Mouse (Mus musculus) adrenal gland, postnatal 14 days (tissue): ENCODE results near the gene Csf3. TPM values are rescaled to one million over a fixed set of nuclear protein-coding genes. Genes with fewer than 3 reads are reported as not detected.

Experiments used
- DNase-seq: peaks from one replicate; pipeline ENCODE4 v3.0.0; 2021; ENCODE audit warnings: mixed read lengths
- total RNA-seq: library from RNA; stranded (reverse); gene quantifications from 2 replicates; pipeline ENCODE4 v1.2.3, GENCODE M21; 2021

The Csf3 gene
- total RNA-seq, 1 experiment from 2014 or later, result not detected

DNA sequence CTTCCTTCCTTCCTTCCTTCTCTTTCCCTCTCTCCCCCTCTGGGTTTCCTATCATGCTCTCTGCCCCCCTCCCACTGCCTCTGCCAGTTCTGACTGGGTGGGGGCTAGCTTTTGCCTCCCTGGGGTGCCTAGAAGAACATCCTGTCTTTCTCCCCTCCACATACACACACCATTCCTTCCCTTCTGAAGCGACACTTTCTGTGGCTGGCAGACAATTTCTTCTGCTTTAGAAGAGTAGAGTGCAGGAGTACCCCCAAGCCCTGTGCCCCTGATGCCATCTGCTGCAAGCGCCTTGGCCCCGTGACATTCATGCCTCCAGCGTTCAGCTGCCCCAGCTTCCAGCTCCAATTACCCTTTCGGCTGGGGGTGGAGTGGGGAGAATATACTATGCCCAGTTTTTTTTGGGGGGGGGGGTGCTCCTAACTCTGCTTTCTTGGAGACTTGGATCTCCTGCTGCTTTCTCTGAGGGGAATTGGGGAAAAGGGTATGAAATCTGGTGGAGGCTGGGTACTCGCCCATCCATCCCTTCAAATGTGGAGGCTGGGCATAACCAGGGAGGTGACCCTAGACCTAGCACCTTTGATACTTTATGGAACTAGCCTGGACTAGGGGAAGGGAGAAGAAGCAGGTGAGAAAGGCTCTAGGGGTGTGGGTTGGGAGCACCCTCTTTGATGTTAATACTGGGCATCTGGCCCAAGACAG is 46.9 kb downstream of the Csf3 start:
- no peak for DNase-seq

DNA sequence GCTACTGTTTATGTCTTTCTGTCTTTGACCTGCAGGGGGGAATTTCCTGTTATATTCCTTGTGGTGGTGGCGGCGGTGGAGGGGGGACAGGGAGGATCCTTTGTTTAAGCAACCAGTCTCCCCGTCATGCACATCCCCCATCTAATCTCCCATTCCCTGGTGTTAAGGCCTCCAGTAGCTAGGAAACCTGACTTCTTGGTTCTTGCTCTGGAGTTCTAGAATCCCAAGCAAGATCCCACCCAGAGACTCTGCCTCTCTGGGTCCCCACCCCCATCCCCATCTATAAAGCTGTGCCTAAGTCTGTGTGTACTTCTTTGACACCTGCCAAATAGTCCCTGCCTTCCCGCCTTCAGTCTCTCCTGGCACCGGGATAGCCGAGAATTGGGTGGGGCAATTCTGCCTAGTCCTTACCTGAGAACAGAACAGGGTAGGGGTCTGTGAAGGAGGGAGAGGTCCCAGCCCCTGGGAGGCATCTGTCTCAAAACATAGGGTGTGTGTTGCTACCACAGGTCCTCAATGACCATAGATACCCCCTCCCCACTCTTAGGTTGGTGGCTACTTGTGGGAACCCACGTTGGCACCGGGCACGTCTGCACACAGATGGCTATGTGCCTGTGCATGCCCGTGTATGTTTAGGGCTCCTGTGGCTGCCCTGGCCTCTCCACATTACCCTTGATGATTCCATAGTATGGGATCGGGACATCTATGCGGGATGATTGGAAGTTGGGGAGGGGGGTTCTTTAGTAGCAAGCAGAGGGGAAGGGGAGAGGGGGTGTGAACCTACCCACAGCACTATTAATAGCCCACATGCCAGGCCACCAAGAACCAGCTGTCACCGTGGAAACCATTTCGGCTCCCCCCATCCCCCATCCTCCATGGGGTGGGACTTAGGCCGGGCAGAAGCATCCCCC is 47.7 kb downstream of the Csf3 start:
- DNase-seq, result peak; percentile 60

GRCm38 (mm10) chr11:98749716-98750115 is 48.7 kb downstream of the Csf3 start:
- no peak for DNase-seq

- peak; percentile 88 for DNase-seq
These were observed 49.5 kb downstream of the Csf3 start for GRCm38 (mm10) chr11:98750351-98751201.

GRCm38 (mm10) chr11:98751221-98751782 is 50.2 kb downstream of the Csf3 start:
- peak; percentile 74 for DNase-seq

DNA sequence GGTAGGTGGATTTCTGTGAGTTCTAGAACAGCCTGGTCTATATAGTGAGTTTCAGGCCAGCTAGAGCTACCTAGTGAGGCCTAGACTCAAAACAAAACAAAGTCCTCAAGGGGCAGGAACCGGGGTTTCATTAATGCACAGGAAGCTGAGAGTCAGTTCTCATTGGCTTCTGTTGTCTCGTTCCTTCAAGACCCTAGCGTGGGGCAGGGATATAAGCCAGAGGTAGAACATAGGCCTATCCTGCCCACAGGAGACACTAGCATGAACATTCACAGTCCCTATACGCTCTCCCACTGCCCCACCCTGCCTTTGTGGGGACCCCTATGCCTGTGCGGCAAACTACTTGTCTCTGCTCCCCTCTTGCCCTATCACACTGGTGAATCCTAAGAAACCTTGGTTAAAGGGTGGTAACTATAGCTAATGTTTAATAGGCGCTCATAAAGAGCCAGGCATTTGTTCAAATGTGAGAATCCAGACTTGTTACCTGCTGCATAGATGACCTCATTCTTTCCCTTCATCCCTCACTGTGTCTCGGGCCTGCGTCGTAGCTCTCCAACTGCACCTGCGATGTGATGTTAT is 51.6 kb downstream of the Csf3 start:
- DNase-seq, result no peak

Other genes with a start within 250 kb of the Csf3 start
- gene Ikzf3, start 155.2 kb upstream of the Csf3 start, total RNA-seq, result 3.3 and 14.3 TPM in 2 replicates
- not detected in 2 replicates for gene Zpbp2, start 150.2 kb upstream of the Csf3 start, total RNA-seq
- gene Ormdl3, start 113.9 kb upstream of the Csf3 start, total RNA-seq, result 141 and 150 TPM in 2 replicates
- gene Lrrc3c, start 103.0 kb upstream of the Csf3 start, total RNA-seq, result not detected in 2 replicates
- 15.0 and 17.2 TPM in 2 replicates for gene Gm12355, start 75.6 kb upstream of the Csf3 start, total RNA-seq
- 25.4 and 31.6 TPM in 2 replicates for gene Gsdma3, start 74.9 kb upstream of the Csf3 start, total RNA-seq
- 1.0 and 2.0 TPM in 2 replicates for gene Gsdma2, start 54.5 kb upstream of the Csf3 start, total RNA-seq
- gene Gsdma, start 36.9 kb upstream of the Csf3 start, total RNA-seq, result 0.11 TPM in 1 of 2 replicates, not detected in the other
- 114 TPM in 2 replicates for gene Psmd3, start 18.7 kb upstream of the Csf3 start, total RNA-seq
- 47.4 and 55.5 TPM in 2 replicates for gene Med24, start 28.2 kb downstream of the Csf3 start, total RNA-seq
- gene Thra, start 39.4 kb downstream of the Csf3 start, total RNA-seq, result 106 and 124 TPM in 2 replicates
- gene Nr1d1, start 74.1 kb downstream of the Csf3 start, total RNA-seq, result 32.9 and 51.0 TPM in 2 replicates
- 88.5 and 88.7 TPM in 2 replicates for gene Msl1, start 94.3 kb downstream of the Csf3 start, total RNA-seq
- gene Casc3, start 103.6 kb downstream of the Csf3 start, total RNA-seq, result 37.8 and 38.8 TPM in 2 replicates
- 0.79 and 0.93 TPM in 2 replicates for gene Rapgefl1, start 135.5 kb downstream of the Csf3 start, total RNA-seq
- gene Wipf2, start 162.4 kb downstream of the Csf3 start, total RNA-seq, result 16.6 and 21.3 TPM in 2 replicates
- 3.5 and 5.8 TPM in 2 replicates for gene Cdc6, start 206.5 kb downstream of the Csf3 start, total RNA-seq
- gene Rara, start 226.6 kb downstream of the Csf3 start, total RNA-seq, result 24.5 and 29.3 TPM in 2 replicates